Mouse (Mus musculus) ES-CJ7 (cell line): ENCODE measurements around the gene 1700003E16Rik.

Experiments used
- DNase-seq: peaks from one replicate; pipeline ENCODE4 v3.0.0; 2011; ENCODE audit warnings: low read depth, low spot score

Gene 1700003E16Rik

GRCm38 (mm10) chr6:83159456-83159855 lies 3.3 kb downstream of the 1700003E16Rik start:
- peak; percentile 67 for DNase-seq

DNA sequence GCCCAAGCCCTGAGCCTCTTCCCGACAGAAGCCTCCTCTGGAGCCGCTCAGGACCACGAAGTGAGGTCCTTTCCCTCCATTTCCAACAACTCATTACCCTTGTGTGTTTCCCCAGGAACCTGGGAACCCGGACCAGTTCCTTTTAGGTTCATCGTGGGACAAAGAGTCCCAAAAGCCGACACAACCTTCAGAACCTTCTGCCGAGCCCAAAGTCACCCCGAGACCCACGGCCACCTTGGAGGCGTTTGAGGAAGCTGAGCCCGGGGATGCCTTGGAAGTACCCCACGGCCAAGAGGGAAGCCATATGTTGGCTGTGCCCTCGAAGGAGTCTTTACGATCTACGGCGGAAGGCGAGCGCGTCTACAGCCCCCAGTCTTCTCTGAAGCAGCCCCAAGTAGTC lies 5.2 kb downstream of the 1700003E16Rik start:
- DNase-seq, result no peak

DNA sequence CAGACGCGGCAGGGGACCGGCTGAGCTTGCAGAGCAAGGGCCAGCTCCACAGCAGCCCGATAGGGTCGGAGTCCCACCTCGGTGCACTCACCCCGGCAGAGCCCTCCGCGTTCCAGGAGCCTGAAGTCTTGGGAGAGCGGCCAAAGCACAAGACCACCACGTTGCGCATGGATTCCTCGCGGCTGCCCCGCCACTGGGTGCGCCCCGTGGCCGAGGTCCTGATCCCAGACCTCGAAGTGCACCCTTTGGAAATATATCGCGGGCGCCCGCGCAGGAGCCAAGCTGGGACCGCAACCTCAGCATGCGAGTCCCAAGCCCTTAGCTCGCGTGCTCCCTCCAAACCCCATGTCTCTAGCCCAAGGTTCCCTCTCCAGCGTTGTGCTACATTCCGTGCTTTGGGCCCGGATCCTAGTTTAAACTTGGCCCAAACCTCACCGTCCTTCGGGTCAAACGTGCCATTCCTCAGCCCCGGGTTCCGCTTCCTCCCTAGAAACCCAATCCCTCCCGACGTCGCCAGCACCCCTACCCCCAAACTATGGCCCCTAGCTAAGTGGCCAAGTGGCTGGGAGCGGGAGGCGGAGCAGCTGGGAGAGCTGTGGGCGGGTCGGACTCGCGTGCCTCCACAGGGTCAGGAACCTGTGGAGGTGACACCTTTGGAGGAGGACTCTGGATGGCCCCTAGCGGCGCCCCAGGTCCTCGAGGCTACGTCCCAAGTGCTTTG lies 5.9 kb downstream of the 1700003E16Rik start:
- DNase-seq, result peak; percentile 78

- peak; percentile 91 for DNase-seq
These were observed 6.5 kb downstream of the 1700003E16Rik start for GRCm38 (mm10) chr6:83162701-83163100.

DNA sequence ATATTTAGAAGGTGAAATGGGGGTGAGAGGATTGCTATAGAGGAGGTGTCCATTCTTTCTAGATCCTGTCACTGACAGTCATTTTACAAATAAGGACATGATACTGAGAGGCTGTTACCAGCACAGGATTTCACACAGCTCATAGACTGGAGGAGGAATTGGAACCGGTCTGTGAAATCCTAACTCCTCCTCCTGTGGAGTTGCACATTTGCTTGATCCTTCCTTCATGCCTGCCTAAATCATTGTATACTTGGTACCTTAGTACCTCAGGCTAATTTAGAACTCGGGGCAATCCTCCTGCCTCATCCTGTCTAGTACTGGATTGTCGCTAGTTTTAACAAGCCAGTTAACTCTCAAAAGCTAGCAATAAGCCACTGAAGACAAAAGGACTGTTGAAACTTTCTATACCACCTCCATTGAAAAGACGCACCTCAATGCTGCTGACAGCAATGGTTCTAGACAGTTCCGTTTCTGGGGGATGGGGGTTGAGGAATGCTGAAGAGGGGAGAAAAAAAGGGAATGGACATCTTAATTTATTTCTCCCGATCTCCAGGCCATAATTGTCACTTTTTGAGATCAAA lies 8.9 kb downstream of the 1700003E16Rik start:
- no peak for DNase-seq

- peak; percentile 96 for DNase-seq
These were observed 9.5 kb downstream of the 1700003E16Rik start, which contains the start of gene Dctn1 for GRCm38 (mm10) chr6:83165607-83166242. Dctn1 (plus strand) TSS chr6:83165920.

DNA sequence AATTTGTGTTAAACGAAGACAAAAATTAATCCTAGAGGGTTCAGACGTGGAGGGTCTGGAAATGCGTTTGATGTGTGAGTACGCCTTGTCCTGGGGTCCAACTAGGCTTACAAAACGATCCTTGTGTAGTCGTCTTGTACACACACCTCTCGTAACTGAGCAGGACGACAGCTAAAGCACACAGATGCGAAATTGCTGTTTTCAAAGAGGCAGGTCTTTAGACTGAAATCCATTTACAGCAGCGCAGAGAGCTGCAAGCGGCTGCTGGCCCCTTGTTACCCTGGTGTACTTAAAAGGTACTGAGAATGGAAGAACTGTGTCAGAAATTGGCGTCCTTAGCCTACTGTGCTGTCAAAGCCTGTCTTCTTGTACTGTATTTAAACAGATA lies 10.0 kb downstream of the 1700003E16Rik start:
- DNase-seq, result peak; percentile 32

DNA sequence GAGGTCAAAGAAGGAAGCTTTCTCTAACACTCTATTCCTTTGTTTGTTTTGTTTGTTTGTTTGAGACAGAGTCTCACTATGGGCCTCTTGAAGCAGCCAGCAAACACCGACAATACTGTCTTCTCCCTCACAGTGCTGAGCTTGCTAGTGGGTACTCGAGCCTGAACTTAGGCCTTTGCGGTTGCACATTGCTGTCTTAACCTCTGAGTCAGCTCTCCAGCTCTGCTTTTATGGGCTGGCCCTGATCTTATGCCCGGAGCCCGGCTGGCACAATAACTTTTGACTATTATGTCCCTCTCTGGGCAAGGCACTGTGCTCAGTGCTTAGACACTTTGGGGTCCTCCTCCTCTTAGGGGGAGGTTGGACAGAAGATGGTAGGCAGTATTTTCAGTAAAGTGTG lies 13.7 kb downstream of the 1700003E16Rik start:
- DNase-seq, result no peak

DNA sequence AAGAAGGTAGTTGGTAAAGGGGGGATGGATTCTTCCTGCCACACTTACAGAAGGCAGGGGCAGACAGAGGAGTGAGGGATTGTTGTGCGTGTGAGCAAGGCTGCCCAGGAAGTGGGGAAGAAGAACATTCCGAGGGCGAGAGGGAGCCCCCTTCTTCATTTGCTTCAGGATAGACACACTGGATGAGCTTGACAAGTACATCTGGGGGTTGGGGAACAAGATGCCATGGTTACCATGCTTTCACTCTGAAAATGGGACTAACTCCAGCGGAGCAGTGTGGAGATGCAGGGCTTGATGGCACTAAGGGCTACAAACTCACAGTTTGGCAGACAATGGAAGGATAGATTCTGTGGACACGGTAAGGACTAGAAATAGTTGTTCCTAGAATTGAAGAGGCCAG lies 14.9 kb downstream of the 1700003E16Rik start:
- DNase-seq, result no peak

- DNase-seq, result no peak
These were observed 16.2 kb downstream of the 1700003E16Rik start for GRCm38 (mm10) chr6:83172240-83172920.

- no peak for DNase-seq
These were observed 19.8 kb downstream of the 1700003E16Rik start for GRCm38 (mm10) chr6:83175996-83176395.

DNA sequence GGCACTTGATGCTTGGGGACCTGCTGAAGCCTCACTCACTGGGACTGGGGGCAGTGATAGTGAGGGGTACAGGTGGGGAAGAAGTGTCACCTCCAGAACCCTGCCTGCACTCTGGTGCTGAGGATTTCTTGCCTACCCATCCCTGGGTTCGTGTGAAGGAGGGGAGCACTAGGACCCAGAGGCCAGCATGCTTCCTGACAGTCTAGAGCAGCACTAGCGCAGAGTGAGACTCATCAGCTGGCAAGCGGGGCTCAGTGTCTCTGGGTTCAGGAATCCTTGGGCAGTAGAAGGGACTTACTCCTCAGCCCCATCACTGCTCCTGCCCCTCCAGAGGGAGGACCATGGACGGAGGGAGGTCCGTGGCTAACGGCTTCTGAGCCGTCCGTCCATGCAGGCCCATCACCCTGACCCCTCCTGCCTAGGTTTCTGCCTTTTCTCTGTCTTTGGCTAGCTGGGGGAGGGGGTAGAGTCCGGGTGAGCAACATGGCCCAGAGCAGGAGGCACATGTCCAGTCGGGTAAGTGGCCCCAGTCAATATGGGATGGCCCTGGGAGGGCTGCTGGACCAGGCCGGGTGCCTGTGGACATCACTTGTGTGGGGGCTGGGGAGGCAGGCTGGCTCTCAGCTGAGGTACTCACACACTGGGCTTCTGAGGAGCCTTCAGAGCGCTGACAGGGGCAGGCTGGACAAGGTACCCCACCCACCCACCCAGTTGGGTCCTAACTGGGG lies 23.4 kb downstream of the 1700003E16Rik start:
- no peak for DNase-seq

DNA sequence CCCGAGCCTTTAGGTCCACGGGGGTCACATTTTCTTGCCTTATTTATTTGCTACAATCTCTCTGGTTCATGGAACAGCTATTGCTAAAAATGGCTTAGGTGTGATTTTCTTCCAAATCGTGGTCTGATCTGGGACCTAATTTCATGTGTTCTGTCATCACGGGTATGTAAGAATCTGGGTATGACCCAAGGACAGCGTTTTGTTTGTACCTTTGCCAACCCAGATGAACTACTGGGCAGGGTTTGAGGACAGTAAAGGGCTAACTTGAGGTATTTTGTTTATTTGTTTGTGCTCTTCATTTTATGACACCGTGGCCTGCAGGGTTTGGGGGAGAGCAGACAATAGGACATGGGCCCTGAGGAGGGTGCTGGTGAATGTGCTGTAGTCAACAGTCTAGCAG lies 24.4 kb downstream of the 1700003E16Rik start:
- DNase-seq, result no peak

GRCm38 (mm10) chr6:83184858-83185435 lies 28.7 kb downstream of the 1700003E16Rik start:
- peak; percentile 33 for DNase-seq

DNA sequence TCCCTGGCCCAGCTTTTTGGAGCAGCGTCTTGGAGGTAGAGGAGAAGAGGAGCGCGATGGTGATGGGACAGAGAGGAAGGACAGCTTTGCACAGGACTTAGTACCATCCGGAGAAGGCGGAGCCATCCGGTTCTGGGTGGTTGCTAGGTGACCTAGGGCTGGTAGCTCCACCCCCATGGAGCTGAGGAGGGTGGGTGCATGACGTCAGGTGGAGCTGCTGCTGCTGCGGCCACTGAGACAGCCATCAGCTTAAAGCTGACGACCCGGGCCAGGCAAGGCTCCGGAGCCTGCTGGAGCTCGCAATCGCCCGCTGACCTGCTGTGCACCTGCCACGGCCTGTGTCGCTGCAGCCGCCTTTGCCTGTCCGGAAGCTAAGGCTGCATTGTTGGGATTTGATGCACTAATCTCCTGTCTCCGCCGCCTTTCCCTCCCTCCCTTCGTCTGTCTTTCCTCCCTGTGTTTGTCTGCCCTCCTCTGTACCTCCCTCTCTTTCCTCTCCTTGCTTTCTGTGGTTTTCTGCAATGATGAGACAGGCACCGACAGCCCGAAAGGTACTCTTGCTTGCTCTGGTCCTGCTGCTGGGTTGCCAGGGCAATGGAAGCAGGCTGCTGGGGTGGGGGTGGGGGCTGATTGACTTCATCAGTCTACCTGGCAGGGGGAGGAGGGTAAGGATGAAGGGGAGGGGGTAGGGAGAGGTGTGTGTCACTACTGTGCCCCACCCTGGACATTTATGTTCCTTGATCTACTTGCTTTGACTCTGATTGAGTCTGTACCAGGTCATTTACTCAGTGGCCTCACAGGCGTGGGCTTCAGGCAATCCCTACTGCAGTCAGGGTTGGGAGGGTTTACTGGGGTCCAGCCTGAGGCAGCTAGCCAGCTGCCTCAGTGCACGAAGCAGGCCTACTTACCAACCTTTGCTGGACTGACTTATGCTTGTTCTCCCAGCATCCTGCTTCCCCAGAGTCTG lies 30.0 kb downstream of the 1700003E16Rik start:
- DNase-seq, result peak; percentile 81

GRCm38 (mm10) chr6:83186946-83187345 lies 30.7 kb downstream of the 1700003E16Rik start:
- no peak for DNase-seq

- DNase-seq, result no peak
These were observed 37.4 kb downstream of the 1700003E16Rik start for GRCm38 (mm10) chr6:83193571-83193970.

- peak; percentile 71 for DNase-seq
These were observed 41.3 kb downstream of the 1700003E16Rik start for GRCm38 (mm10) chr6:83197345-83198004.

DNA sequence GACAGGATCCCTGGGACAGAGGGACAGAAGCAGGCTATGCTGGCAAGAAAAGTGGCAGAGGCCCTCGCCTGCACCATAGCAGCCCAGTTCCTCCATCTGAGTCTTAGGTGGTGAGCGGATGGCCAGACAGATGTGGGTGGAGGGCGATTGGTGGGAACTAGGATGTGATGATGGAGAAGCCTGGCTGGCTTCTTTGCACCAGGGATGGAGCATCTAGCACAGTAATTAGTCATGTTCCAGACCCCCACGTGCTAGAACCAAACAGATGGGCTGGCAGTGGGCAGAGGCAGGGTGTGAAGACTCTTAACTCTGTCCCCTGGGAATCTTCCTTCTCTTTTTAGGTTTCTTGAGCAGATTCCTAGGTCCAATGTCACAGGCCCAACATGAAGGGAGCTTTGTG lies 47.1 kb downstream of the 1700003E16Rik start:
- DNase-seq, result no peak
